Mouse (Mus musculus) midbrain, embryonic 14.5 days (tissue): ENCODE measurements around the gene Sord. TPM values are rescaled to one million over a fixed set of nuclear protein-coding genes. Genes with fewer than 3 reads are reported as not detected.

Experiments
- ATAC-seq: fragments of 200-750 bp; cut with Nextera tagmentation; 2 replicates; pipeline ENCODE4 v1.8.0; 2017; ENCODE audit warnings: moderate number of reproducible peaks, moderate library complexity; ENCODE audit not compliant: low FRiP score, low TSS enrichment
- DNase-seq: peaks from one replicate; pipeline ENCODE4 v3.0.0-alpha.2; 2015
- H3K27ac ChIP-seq: fragments of 300-500 bp; sonication (generic); replicated peaks from 2 replicates; pipeline ENCODE4 v1.5.1; 2014; ENCODE audit warnings: mild to moderate bottlenecking, low read depth, low read length, moderate library complexity
- H3K27me3 ChIP-seq: fragments of 300-500 bp; sonication (generic); 2 replicates; pipeline ENCODE4 v1.6.1; 2014; ENCODE audit warnings: low read length, control low read depth, mixed read lengths; ENCODE audit not compliant: control insufficient read depth, insufficient read depth
- H3K36me3 ChIP-seq: fragments of 300-500 bp; sonication (generic); 2 replicates; pipeline ENCODE4 v1.6.1; 2014; ENCODE audit warnings: low read length, control low read depth; ENCODE audit not compliant: control insufficient read depth, insufficient read depth
- H3K4me1 ChIP-seq: fragments of 300-500 bp; sonication (generic); 2 replicates; pipeline ENCODE4 v1.6.1; 2014; ENCODE audit warnings: mild to moderate bottlenecking, antibody characterized with exemption, low read length, control low read depth; ENCODE audit not compliant: control insufficient read depth, insufficient read depth
- H3K4me2 ChIP-seq: fragments of 300-500 bp; sonication (generic); 2 replicates; pipeline ENCODE4 v1.6.1; 2014; ENCODE audit warnings: mild to moderate bottlenecking, low read length, moderate library complexity
- H3K4me3 ChIP-seq: fragments of 300-500 bp; sonication (generic); replicated peaks from 2 replicates; pipeline ENCODE4 v1.5.1; 2014; ENCODE audit warnings: low read depth, low read length
- H3K9ac ChIP-seq: fragments of 300-500 bp; sonication (generic); replicated peaks from 2 replicates; pipeline ENCODE4 v1.6.1; 2014; ENCODE audit warnings: mild to moderate bottlenecking, low read length, moderate library complexity
- H3K9me3 ChIP-seq: fragments of 300-500 bp; sonication (generic); 2 replicates; pipeline ENCODE4 v1.6.1; 2016; ENCODE audit warnings: low read length, control low read depth, mixed read lengths; ENCODE audit not compliant: control insufficient read depth
- WGBS: fragments of 180-500 bp; shearing (Covaris S2); extraction: QIAGEN DNeasy Blood & Tissue Kit; methylation state at CpG from one replicate; pipeline ENCODE4 v1.1.7; 2014; 5-methylcytosine and 5-hydroxymethylcytosine counted together
- polyA plus RNA-seq: library from polyadenylated mRNA; unstranded; fragments of >200 nt; fragmentation: Nextera tagmentation; extraction: Ambion mirVana; gene quantifications from 2 replicates; pipeline ENCODE4 v1.2.1, GENCODE M21; 2014

Gene Sord
- polyA plus RNA-seq, 1 experiment from 2014 or later = 22.7 TPM

GRCm38 (mm10) chr2:122233341-122233740 lies 1.2 kb upstream of the Sord start:
- ATAC-seq = no peak
- no peaks in the 10 kb centered on the region for H3K4me1 ChIP-seq
- H3K4me2 ChIP-seq = no peak overlapping the region; the same call in 1 of the 2 replicates
- peak; percentile 9 for DNase-seq
- H3K9ac ChIP-seq = no peak overlapping the region
- H3K27ac ChIP-seq = no peak overlapping the region
- H3K4me3 ChIP-seq = no peak overlapping the region
- no peaks in the 10 kb centered on the region for H3K9me3 ChIP-seq
- 64% methylated on average over 5 of the region's 5 CpGs for WGBS
- no peaks in the 10 kb centered on the region for H3K36me3 ChIP-seq
- no peaks in the 10 kb centered on the region for H3K27me3 ChIP-seq

- DNase-seq (peak; percentile 76), ATAC-seq (peak; percentile 43)
- no peaks in the 10 kb centered on the region for H3K9me3 ChIP-seq
- H3K27me3 ChIP-seq = no peaks in the 10 kb centered on the region
- H3K27ac ChIP-seq = peak overlapping the region; percentile 67
- peak overlapping the region; percentile 69 for H3K4me2 ChIP-seq
- H3K4me1 ChIP-seq = no peaks in the 10 kb centered on the region
- peak overlapping the region; percentile 48 for H3K4me3 ChIP-seq
- peak overlapping the region; percentile 46 for H3K9ac ChIP-seq
- 6% methylated on average over 26 of the region's 26 CpGs for WGBS
- H3K36me3 ChIP-seq = no peaks in the 10 kb centered on the region
These were observed 591 bp upstream of the Sord start for GRCm38 (mm10) chr2:122233759-122234557.

GRCm38 (mm10) chr2:122235425-122235824 lies 876 bp downstream of the Sord start:
- Histone ChIP-seq H3K9ac (no peak overlapping the region), H3K4me2 (peak overlapping the region; percentile 69), H3K4me1 (no peaks in the 10 kb centered on the region), H3K27ac (no peak overlapping the region), H3K9me3 (no peaks in the 10 kb centered on the region), H3K4me3 (peak overlapping the region; percentile 48), H3K36me3 (no peaks in the 10 kb centered on the region), H3K27me3 (no peaks in the 10 kb centered on the region)
- ATAC-seq (no peak), DNase-seq (no peak)
- 90% methylated on average over 2 of the region's 2 CpGs for WGBS

GRCm38 (mm10) chr2:122236321-122236720 lies 1.8 kb downstream of the Sord start:
- Histone ChIP-seq H3K4me2 (no peak overlapping the region), H3K36me3 (no peaks in the 10 kb centered on the region), H3K27me3 (no peaks in the 10 kb centered on the region), H3K4me1 (no peaks in the 10 kb centered on the region), H3K9me3 (no peaks in the 10 kb centered on the region), H3K4me3 (no peak overlapping the region), H3K9ac (no peak overlapping the region), H3K27ac (no peak overlapping the region)
- ATAC-seq (no peak), DNase-seq (no peak)

GRCm38 (mm10) chr2:122237891-122238470 lies 3.4 kb downstream of the Sord start:
- no peak for ATAC-seq
- H3K4me1 ChIP-seq = no peaks in the 10 kb centered on the region
- DNase-seq = no peak
- H3K27me3 ChIP-seq = no peaks in the 10 kb centered on the region
- H3K9me3 ChIP-seq = no peaks in the 10 kb centered on the region
- 91% methylated on average over 2 of the region's 2 CpGs for WGBS
- no peak overlapping the region for H3K27ac ChIP-seq
- no peak overlapping the region for H3K4me2 ChIP-seq
- H3K9ac ChIP-seq = no peak overlapping the region
- no peak overlapping the region for H3K4me3 ChIP-seq
- no peaks in the 10 kb centered on the region for H3K36me3 ChIP-seq

- Histone ChIP-seq H3K4me1 (no peaks in the 10 kb centered on the region), H3K27me3 (no peaks in the 10 kb centered on the region), H3K9ac (no peak overlapping the region), H3K36me3 (no peaks in the 10 kb centered on the region), H3K27ac (no peak overlapping the region), H3K4me3 (no peak overlapping the region), H3K4me2 (no peak overlapping the region), H3K9me3 (no peaks in the 10 kb centered on the region)
- ATAC-seq (no peak), DNase-seq (no peak)
These were observed 6.2 kb downstream of the Sord start for GRCm38 (mm10) chr2:122240735-122241134.

- Histone ChIP-seq H3K36me3 (no peaks in the 10 kb centered on the region), H3K27me3 (no peaks in the 10 kb centered on the region), H3K27ac (no peak overlapping the region), H3K4me2 (no peak overlapping the region), H3K9me3 (no peaks in the 10 kb centered on the region), H3K4me3 (no peak overlapping the region), H3K9ac (no peak overlapping the region), H3K4me1 (no peaks in the 10 kb centered on the region)
- DNase-seq (no peak), ATAC-seq (no peak)
- WGBS = 87% methylated on average over 4 of the region's 4 CpGs
These were observed 6.7 kb downstream of the Sord start for GRCm38 (mm10) chr2:122241226-122241625.

GRCm38 (mm10) chr2:122241935-122242334 lies 7.4 kb downstream of the Sord start:
- WGBS = 77% methylated on average over 6 of the region's 6 CpGs
- Histone ChIP-seq H3K4me2 (no peak overlapping the region), H3K36me3 (no peaks in the 10 kb centered on the region), H3K9me3 (no peaks in the 10 kb centered on the region), H3K4me3 (no peak overlapping the region), H3K4me1 (no peaks in the 10 kb centered on the region), H3K27me3 (no peaks in the 10 kb centered on the region), H3K9ac (no peak overlapping the region), H3K27ac (no peak overlapping the region)
- ATAC-seq (no peak), DNase-seq (no peak)

GRCm38 (mm10) chr2:122243671-122244131 lies 9.2 kb downstream of the Sord start:
- no peak overlapping the region for H3K4me3 ChIP-seq
- no peaks in the 10 kb centered on the region for H3K4me1 ChIP-seq
- H3K9me3 ChIP-seq = no peaks in the 10 kb centered on the region
- DNase-seq (peak; percentile 88), ATAC-seq (peak; percentile 31; the same call in 1 of the 2 replicates)
- no peaks in the 10 kb centered on the region for H3K27me3 ChIP-seq
- WGBS = 1% methylated on average over 3 of the region's 3 CpGs
- no peaks in the 10 kb centered on the region for H3K36me3 ChIP-seq
- H3K27ac ChIP-seq = no peak overlapping the region
- H3K9ac ChIP-seq = no peak overlapping the region
- H3K4me2 ChIP-seq = no peak overlapping the region
